Mouse (Mus musculus) megakaryocyte, embryonic 14.5 days (primary cell): ENCODE data around the gene Cubn.

Experiments used
- FLI1 ChIP-seq: IDR thresholded peaks from 2 replicates; pipeline ENCODE4 v1.6.1; 2012; ENCODE audit warnings: low read length, inconsistent platforms, mixed read lengths
- GATA1 ChIP-seq: IDR thresholded peaks from 3 replicates; pipeline ENCODE4 v1.6.1; 2012; ENCODE audit warnings: mixed read lengths, low read length, inconsistent platforms, borderline replicate concordance

DNA sequence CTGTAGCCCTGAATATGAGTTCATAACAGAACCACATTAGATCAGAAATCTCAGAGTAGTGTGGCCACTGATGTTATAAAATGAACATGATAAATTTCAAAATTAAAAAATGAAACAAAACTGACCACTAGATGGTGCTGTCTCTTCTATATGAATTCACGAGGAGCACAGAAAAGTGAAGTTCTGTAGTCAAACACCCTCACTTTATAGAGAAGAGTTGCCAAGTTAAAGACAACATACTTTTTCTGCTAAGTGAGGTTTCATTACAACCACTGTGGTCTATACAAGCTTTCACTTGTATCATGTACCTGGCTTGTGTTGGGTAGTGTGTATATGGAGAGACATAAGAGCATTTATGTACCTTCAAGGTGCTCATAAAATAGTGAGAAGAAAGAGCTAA is 201.0 kb downstream of the Cubn start:
- TF ChIP-seq GATA1 (no peak), FLI1 (no peak)
